Mouse (Mus musculus) adrenal gland (tissue): ENCODE results near the gene Nhp2.
"Not testable (repeated sequence)": the region's sequence is repeated elsewhere in the genome, so short reads cannot be mapped to it uniquely, and the experiment has no call there.

Source experiments
- intact Hi-C: fragments of 180-260 bp; cut with DNase I; formaldehyde crosslinking; loops from one replicate; pipeline ENCODE4 v1.15.1; 2025

Gene Nhp2

DNA sequence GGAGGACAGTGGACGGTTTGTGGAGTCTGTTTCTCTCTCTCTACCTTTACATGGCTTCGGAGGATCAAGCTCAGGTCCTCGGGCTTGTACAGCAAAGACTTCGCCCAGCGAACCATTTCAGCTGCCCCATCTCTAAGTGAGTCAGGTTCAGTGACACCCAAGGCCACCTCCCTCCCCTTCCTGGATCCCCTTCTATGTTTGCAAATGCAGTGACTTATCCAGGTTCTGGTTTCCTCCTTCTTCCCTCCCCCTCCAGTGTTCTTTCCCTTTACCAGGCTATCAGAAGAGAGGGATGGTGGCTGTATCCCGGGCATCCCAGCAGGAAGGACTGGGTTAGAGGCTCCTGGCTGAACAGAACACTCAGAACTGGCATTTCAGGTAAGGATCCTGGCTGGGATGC is 34.2 kb downstream of the Nhp2 start:
- intact Hi-C loops, result no loop called here

GRCm38 (mm10) chr11:51654891-51655290 is 35.4 kb downstream of the Nhp2 start:
- intact Hi-C loops, result no loop called here

GRCm38 (mm10) chr11:51656798-51657521 is 37.4 kb downstream of the Nhp2 start:
- intact Hi-C loops, result no loop called here

- intact Hi-C loops, result no loop called here
Observed at GRCm38 (mm10) chr11:51658291-51658690, 38.8 kb downstream of the Nhp2 start.

GRCm38 (mm10) chr11:51658705-51659104 is 39.2 kb downstream of the Nhp2 start:
- intact Hi-C loops, result no loop called here

- intact Hi-C loops, result no loop called here
Observed at GRCm38 (mm10) chr11:51661867-51662365, 42.4 kb downstream of the Nhp2 start.

GRCm38 (mm10) chr11:51662632-51663031 is 43.1 kb downstream of the Nhp2 start:
- intact Hi-C loops, result no loop called here

- intact Hi-C loops, result not testable (repeated sequence)
Observed at GRCm38 (mm10) chr11:51664747-51665146, 45.2 kb downstream of the Nhp2 start.

- intact Hi-C loops, result no loop called here
Observed at GRCm38 (mm10) chr11:51670846-51671245, 51.3 kb downstream of the Nhp2 start.

DNA sequence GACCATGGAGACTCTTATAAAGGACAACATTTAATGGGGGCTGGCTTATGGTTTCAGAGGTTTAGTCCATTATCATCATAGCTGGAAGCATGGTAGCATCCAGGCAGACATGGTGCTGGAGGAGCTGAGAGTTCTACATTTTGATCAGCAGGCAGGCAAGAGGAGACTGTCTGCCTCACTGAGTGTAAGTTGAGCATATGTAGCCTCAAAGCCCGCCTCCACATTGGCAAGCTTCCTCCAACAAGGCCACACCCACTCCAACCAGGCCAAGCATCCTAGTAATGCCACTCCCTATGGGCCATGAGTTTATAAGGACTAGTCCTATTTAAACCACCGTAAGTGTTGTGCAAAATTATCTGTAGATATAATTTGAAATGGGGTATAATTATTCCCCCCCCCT is 51.8 kb downstream of the Nhp2 start:
- intact Hi-C loops, result no loop called here

DNA sequence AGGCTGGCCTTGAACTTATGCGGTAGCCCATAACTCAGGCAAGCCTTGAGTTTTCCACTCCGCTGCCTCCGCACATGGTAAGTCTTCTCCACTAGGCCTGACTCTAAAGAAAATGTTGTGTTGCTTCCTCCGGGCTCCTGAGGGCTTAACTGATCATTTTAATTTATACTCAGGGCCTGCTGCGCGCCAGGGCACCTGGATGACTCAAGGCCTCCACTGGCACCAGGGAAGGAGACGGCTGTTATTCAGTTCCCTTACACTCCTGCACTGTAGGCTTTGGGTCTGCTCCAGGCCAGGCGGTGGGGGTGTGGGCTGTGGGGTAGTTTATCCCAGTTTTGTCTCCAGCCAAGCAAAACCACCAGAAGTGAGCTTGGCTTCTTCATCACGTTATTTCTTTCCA is 53.8 kb downstream of the Nhp2 start:
- intact Hi-C loops, result no loop called here
